Mouse (Mus musculus) embryonic facial prominence, embryonic 14.5 days (tissue): ENCODE measurements at regions not wholly inside any gene's neighbourhood (a gene's known extent, or its start where the extent isn't known, plus 50 kb on each side); places are given as distances from the start of the nearest gene placed in this dataset.
A peak's percentile ranks its signal among the peaks of the same experiment; 100 is the strongest.

ENCODE experiments used
- ATAC-seq: fragments of 200-750 bp; cut with Nextera tagmentation; 2 replicates; pipeline ENCODE4 v1.8.0; 2017; ENCODE audit warnings: low read depth, moderate number of reproducible peaks, moderate TSS enrichment
- DNase-seq: peaks from one replicate; pipeline ENCODE4 v3.0.0-alpha.2; 2015; ENCODE audit warnings: low spot score
- H3K27ac ChIP-seq: fragments of 300-500 bp; sonication (generic); replicated peaks from 2 replicates; pipeline ENCODE4 v1.5.1; 2014; ENCODE audit warnings: low read depth, mild to moderate bottlenecking, low read length, moderate library complexity
- H3K27me3 ChIP-seq: fragments of 300-500 bp; sonication (generic); replicated peaks from 2 replicates; pipeline ENCODE4 v1.6.1; 2014; ENCODE audit warnings: low read length; ENCODE audit not compliant: control insufficient read depth, insufficient read depth
- H3K36me3 ChIP-seq: fragments of 300-500 bp; sonication (generic); 2 replicates; pipeline ENCODE4 v1.6.1; 2014; ENCODE audit warnings: low read length, mixed read lengths; ENCODE audit not compliant: control insufficient read depth, insufficient read depth
- H3K4me1 ChIP-seq: fragments of 300-500 bp; sonication (generic); 2 replicates; pipeline ENCODE4 v1.6.1; 2014; ENCODE audit warnings: antibody characterized with exemption, low read length; ENCODE audit not compliant: control insufficient read depth, insufficient read depth
- H3K4me2 ChIP-seq: fragments of 300-500 bp; sonication (generic); 2 replicates; pipeline ENCODE4 v1.6.1; 2014; ENCODE audit warnings: low read depth, mild to moderate bottlenecking, low read length, moderate library complexity, mixed read lengths
- H3K4me3 ChIP-seq: fragments of 300-500 bp; sonication (generic); 2 replicates; pipeline ENCODE4 v1.5.1; 2014; ENCODE audit warnings: low read depth, mild to moderate bottlenecking, low read length
- H3K9ac ChIP-seq: fragments of 300-500 bp; sonication (generic); 2 replicates; pipeline ENCODE4 v1.6.1; 2014; ENCODE audit warnings: low read depth, mild to moderate bottlenecking, low read length, moderate library complexity, mixed read lengths
- H3K9me3 ChIP-seq: fragments of 300-500 bp; sonication (generic); 2 replicates; pipeline ENCODE4 v1.6.1; 2016; ENCODE audit warnings: low read length; ENCODE audit not compliant: control insufficient read depth
- whole genome bisulfite sequencing: fragments of 180-500 bp; shearing (Covaris S2); extraction: QIAGEN DNeasy Blood & Tissue Kit; methylation state at CpG from one replicate; pipeline ENCODE4 v1.1.7; 2014; 5-methylcytosine and 5-hydroxymethylcytosine counted together

DNA sequence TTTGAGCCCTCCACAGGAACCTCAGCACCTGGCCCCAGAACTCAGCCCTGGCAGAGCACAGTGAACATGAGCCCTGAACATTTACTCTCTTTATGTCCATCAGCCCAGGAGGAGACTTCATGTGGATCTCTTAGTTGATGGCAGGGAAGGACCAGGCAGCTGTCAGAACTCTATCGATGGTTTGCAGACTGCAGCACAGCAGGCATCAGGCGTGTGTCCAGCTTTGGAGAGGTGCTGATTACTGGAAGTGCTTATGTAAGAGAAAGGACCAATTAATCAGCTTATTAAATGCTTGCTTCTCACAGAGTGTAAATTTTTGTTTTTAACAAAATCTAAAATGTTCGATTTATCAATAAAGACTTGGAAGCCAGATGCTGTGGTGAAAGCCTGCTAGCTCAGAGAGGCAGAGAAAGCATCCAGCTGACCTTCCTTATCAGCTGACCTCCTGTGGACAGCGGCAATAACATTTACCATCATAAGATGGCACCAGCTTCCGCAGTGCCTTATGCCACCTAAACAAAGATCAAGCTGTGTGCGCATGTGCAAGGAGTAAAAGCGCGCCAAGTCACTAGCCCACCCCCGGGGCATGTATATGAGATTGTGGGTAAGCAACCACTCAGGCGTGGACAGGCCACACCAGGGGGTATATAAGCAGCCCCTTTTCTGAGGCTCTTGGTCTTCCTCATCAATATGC lies 105.8 kb downstream of the Klhl6 start:
- ATAC-seq (no peak), DNase-seq (no peak)
- no peak overlapping the region for H3K4me3 ChIP-seq
- H3K4me2 ChIP-seq: no peak overlapping the region
- no peaks in the 10 kb centered on the region for H3K4me1 ChIP-seq
- H3K36me3 ChIP-seq: no peaks in the 10 kb centered on the region
- 58% methylated on average over 10 of the region's 10 CpGs for WGBS
- no peak overlapping the region for H3K27ac ChIP-seq
- no peak overlapping the region for H3K9ac ChIP-seq
- no peaks in the 10 kb centered on the region for H3K27me3 ChIP-seq
- no peaks in the 10 kb centered on the region for H3K9me3 ChIP-seq

DNA sequence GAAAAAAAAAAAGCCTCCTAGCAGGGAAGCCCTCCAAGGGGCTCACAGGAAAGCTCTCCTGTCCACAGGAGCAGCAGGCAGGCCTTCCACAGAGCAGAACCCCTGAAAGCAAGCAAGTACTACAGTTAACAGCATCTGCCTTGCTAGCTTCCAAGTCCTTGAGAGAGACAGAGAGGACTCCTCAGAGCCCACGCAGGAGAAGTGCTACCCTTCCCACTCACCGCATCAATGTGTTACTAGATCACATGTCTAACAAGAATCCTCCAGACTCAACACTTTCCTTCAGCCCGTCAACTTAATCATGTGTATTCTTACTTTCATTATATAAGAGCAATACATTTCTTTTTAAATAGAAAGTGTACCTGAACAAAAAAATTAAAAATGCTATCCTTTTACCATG lies 99.9 kb downstream of the Klhl6 start:
- Histone ChIP-seq H3K27ac (no peak overlapping the region), H3K27me3 (no peaks in the 10 kb centered on the region), H3K4me2 (no peak overlapping the region), H3K4me1 (no peaks in the 10 kb centered on the region), H3K9ac (no peak overlapping the region), H3K36me3 (no peaks in the 10 kb centered on the region), H3K4me3 (no peak overlapping the region), H3K9me3 (no peaks in the 10 kb centered on the region)
- ATAC-seq: no peak
- DNase-seq: no peak
- 87% methylated on average over 3 of the region's 3 CpGs for WGBS

DNA sequence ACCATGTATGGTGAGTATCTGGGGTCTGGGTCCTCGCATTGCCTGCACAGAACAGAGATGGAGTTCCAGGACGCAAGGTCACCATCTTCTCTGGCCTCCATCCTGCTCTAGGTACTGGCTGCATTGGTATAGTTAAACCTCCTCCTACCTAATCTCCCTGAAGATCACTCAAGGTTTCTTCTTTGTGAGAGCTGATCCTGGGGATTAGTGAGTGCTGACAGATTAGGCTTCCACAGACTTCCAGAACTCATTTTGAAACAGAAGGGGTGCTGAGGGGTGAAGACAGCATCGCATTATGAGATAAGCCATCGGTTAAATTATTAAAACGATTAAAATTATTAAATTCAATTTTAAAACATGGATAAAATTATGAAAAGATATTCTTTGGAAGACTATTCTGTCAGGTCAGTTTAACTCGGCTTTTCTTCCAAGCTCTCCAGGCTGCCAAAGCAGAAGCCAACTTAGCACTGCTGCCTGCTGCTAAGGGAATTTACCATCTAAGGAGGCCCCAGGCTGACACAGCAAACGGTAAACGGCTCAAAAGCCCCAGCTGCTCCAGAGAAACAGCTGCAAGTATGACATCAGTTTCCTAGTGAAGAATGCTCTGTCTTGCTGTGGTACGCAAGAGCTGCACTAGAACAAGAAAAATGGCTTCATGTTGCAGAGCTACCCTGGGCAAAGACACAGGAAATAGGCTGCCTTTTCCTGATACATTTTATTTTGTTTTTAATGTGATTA lies 98.9 kb downstream of the Klhl6 start:
- H3K9me3 ChIP-seq: no peaks in the 10 kb centered on the region
- H3K4me3 ChIP-seq: no peak overlapping the region
- ATAC-seq (peak; percentile 92), DNase-seq (peak; percentile 90)
- no peak overlapping the region for H3K4me2 ChIP-seq
- peak overlapping the region; percentile 25 for H3K27ac ChIP-seq
- no peaks in the 10 kb centered on the region for H3K36me3 ChIP-seq
- H3K4me1 ChIP-seq: no peaks in the 10 kb centered on the region
- H3K9ac ChIP-seq: no peak overlapping the region
- 47% methylated on average over 9 of the region's 9 CpGs for WGBS
- H3K27me3 ChIP-seq: no peaks in the 10 kb centered on the region

DNA sequence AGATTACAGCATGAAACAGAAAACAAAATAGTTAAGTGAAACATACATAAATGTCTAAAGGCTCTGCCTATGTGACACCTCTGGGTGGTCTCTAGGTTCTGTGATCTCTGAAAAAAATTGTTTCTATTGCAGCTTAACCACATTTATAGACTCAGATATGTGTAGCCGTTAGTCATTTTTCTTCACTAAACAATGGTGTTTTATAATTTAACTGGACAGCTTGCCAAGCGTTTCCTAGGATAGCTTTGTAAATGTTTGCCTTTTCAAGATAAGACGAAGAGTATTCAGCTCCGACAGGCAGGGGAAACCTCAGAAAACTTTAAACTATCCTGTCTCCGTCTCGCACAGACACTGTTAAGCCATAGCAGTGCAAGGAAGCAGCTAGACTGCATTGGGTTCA lies 98.3 kb downstream of the Klhl6 start:
- 64% methylated on average over 6 of the region's 6 CpGs for WGBS
- Histone ChIP-seq H3K4me3 (no peak overlapping the region), H3K9ac (no peak overlapping the region), H3K27me3 (no peaks in the 10 kb centered on the region), H3K36me3 (no peaks in the 10 kb centered on the region), H3K9me3 (no peaks in the 10 kb centered on the region), H3K4me2 (no peak overlapping the region), H3K4me1 (no peaks in the 10 kb centered on the region), H3K27ac (no peak overlapping the region; the same call in 1 of the 2 replicates)
- DNase-seq: no peak
- ATAC-seq: no peak

DNA sequence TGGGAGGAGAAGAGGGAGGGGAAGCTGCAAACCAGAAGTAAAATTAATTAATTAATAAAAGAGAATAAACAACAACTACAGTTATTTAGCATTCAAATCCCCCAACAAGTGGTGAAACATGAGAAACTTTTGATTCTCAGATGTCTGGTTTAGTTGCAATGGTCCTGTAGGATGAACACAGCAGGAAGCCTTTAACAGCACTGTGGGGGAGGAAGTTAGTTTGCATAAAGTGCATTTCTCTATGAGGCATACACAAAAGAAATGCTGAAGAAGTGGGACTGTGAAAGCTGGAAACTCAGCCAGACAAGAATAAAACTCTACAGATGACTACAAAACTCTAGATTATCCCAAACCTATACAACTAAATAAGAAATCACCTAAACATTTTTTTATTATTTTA lies 96.2 kb downstream of the Klhl6 start:
- ATAC-seq (no peak), DNase-seq (no peak)
- Histone ChIP-seq H3K9ac (no peak overlapping the region), H3K4me3 (no peak overlapping the region), H3K27me3 (no peaks in the 10 kb centered on the region), H3K9me3 (no peaks in the 10 kb centered on the region), H3K4me2 (no peak overlapping the region), H3K27ac (no peak overlapping the region), H3K36me3 (no peaks in the 10 kb centered on the region), H3K4me1 (no peaks in the 10 kb centered on the region)

DNA sequence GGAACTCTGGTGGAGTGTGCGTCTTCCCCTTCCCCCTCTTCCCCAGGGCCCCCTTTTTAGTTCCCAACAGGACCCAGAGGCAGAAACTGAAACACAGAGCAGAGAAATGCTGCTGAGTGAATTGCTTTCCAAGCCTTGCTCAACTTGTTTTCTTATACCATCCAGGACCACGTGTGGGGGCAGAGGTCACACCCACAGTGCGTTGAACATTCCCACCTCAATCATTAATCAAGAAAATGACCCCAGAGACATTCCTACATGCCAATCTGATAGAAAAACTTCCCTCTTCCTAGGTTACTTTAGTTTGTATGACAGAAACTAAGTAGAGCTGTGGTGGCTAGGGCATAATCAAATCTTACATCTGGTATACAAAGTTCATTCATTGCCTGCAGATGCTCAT lies 93.3 kb downstream of the Klhl6 start:
- Histone ChIP-seq H3K36me3 (no peaks in the 10 kb centered on the region), H3K4me1 (no peaks in the 10 kb centered on the region), H3K9ac (no peak overlapping the region), H3K4me2 (no peak overlapping the region), H3K4me3 (no peak overlapping the region), H3K27ac (no peak overlapping the region), H3K27me3 (no peaks in the 10 kb centered on the region), H3K9me3 (no peaks in the 10 kb centered on the region)
- WGBS: 42% methylated on average over 3 of the region's 3 CpGs
- DNase-seq (no peak), ATAC-seq (no peak)

DNA sequence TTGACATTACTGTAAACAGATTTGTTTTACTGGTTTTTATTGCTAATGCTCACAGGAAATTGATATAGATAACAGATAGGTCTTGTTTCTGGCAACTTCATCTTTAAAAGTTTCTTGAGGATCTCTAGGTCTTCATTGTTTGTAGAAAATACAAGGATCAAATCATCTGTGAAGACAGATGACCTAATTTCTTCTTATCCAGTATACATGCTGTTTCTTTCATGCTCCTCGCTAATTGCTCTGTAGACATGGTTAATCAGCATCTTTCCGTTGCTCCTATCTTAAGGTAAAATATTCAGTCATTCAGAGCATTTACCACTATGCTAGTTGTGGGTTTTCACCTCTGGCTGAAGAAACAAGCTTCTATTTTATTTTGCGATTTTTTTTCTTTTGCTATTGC lies 91.4 kb downstream of the Klhl6 start:
- no peaks in the 10 kb centered on the region for H3K9me3 ChIP-seq
- ATAC-seq (no peak), DNase-seq (no peak)
- WGBS: 87% methylated on average over 3 of the region's 3 CpGs
- H3K9ac ChIP-seq: no peak overlapping the region
- no peak overlapping the region for H3K4me3 ChIP-seq
- H3K27me3 ChIP-seq: no peaks in the 10 kb centered on the region
- H3K27ac ChIP-seq: no peak overlapping the region
- H3K4me1 ChIP-seq: no peaks in the 10 kb centered on the region
- H3K4me2 ChIP-seq: no peak overlapping the region
- H3K36me3 ChIP-seq: no peaks in the 10 kb centered on the region

DNA sequence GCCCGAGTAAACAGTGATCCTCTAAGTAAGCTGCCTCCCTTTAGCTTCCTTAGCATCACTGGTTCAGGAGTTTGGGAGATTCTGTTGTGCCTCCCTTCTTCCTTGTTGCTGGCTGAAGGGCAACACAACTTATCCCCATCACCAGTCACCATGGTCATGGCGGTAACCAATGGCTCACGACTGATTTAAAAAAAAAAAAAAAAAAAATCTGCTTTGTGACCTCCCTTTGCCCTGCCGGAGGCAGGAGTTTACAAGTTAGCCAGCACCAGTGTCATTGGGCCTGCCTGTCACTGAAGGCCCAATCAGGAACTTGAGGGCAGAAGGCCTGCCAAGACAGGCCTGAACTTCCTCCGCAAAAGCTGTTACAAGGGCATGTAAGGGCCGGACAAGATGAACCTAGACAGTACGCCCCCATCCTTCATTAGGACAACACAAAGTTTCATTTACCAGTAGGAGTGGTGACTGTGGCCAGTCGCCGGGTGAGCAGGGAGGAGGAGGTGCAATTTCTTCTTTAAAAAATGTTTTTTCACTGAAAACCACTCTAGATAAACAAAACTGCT lies 88.3 kb downstream of the Klhl6 start:
- WGBS: 85% methylated on average over 9 of the region's 9 CpGs
- Histone ChIP-seq H3K4me1 (no peaks in the 10 kb centered on the region), H3K4me2 (no peak overlapping the region), H3K4me3 (no peak overlapping the region), H3K9ac (no peak overlapping the region), H3K27ac (no peak overlapping the region), H3K27me3 (no peaks in the 10 kb centered on the region), H3K36me3 (no peaks in the 10 kb centered on the region), H3K9me3 (no peaks in the 10 kb centered on the region)
- DNase-seq (no peak), ATAC-seq (no peak)
